Mouse (Mus musculus) spleen, adult 2 months (tissue): ENCODE measurements around the gene Hipk3. TPM values are rescaled to one million over a fixed set of nuclear protein-coding genes. Genes with fewer than 3 reads are reported as not detected.

Source experiments
- DNase-seq, 2 experiments: peaks; one replicate each; pipeline versions ENCODE4 v3.0.0 to v3.0.0-alpha.2; 2012 to 2021; ENCODE audit warnings: low spot score in 2 of 2, low read depth in 1 of 2
- H3K27ac ChIP-seq: fragments of 200-500 bp; 2 replicates; pipeline ENCODE4 v1.5.1; 2012; ENCODE audit warnings: low read length, inconsistent platforms; ENCODE audit not compliant: insufficient read depth
- H3K27me3 ChIP-seq: fragments of 200-500 bp; 2 replicates; pipeline ENCODE4 v1.6.1; 2012; ENCODE audit warnings: mild to moderate bottlenecking, moderate library complexity, low read length, inconsistent platforms; ENCODE audit not compliant: control insufficient read depth, insufficient read depth
- H3K36me3 ChIP-seq: fragments of 200-500 bp; 2 replicates; pipeline ENCODE4 v1.6.1; 2012; ENCODE audit warnings: mild to moderate bottlenecking, low read length, inconsistent platforms; ENCODE audit not compliant: control insufficient read depth, insufficient read depth
- H3K4me1 ChIP-seq: fragments of 200-500 bp; 2 replicates; pipeline ENCODE4 v1.6.1; 2011; ENCODE audit warnings: inconsistent platforms; ENCODE audit not compliant: control insufficient read depth, insufficient read depth, insufficient read length
- H3K4me3 ChIP-seq: fragments of 200-500 bp; 2 replicates; pipeline ENCODE4 v1.5.1; 2011; ENCODE audit warnings: mild to moderate bottlenecking, inconsistent platforms; ENCODE audit not compliant: insufficient read depth, insufficient read length; ENCODE audit errors: extremely low read depth
- CTCF ChIP-seq: fragments of 200-500 bp; IDR thresholded peaks from 2 replicates; pipeline ENCODE4 v1.5.1; 2011; ENCODE audit warnings: mild to moderate bottlenecking, inconsistent platforms; ENCODE audit not compliant: insufficient read depth, insufficient read length, insufficient replicate concordance; ENCODE audit errors: extremely low read depth
- POLR2A ChIP-seq: fragments of 200-500 bp; IDR thresholded peaks from 2 replicates; pipeline ENCODE4 v1.6.1; 2011; ENCODE audit warnings: low read depth, low read length, inconsistent platforms
- WGBS: fragments of 180-500 bp; shearing (Covaris S2); methylation state at CpG from one replicate; pipeline ENCODE4 v1.1.7; 2018; 5-methylcytosine and 5-hydroxymethylcytosine counted together
- polyA plus RNA-seq: library from polyadenylated mRNA; depleted of rRNA; stranded (reverse); fragments of >200 nt; gene quantifications from 2 replicates; pipeline ENCODE4 v1.2.3, GENCODE M21; 2012; rRNA removed

Hipk3 gene
- polyA plus RNA-seq, 1 experiment: 14.5 TPM

DNA sequence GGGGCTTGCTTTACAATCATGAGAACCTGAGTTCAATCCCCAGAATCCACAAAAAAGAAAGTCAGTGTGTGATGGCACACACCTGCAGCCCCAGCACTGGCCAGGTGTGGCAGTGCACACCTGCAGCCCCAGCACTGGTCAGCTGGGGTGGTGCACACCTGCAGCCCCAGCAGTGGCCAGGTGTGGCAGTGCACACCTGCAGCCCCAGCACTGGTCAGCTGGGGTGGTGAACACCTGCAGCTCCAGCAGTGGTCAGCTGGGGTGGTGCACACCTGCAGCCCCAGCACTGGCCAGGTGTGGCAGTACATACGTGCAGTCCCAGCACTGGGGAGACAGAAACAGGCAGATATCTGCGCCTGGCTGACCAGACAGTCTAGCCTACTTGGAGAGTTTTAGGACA, 116.3 kb downstream of the Hipk3 start:
- Histone ChIP-seq H3K27me3 (0 out of 2 replicates have a peak, but pooled peaks cover 2% of the 10 kb centered on the region), H3K36me3 (no peaks in the 10 kb centered on the region), H3K4me3 (no peak overlapping the region), H3K27ac (no peak overlapping the region), H3K4me1 (no peaks in the 10 kb centered on the region)
- WGBS: 65% methylated on average over 2 of the region's 2 CpGs
- TF ChIP-seq CTCF: no peak
- TF ChIP-seq POLR2A: no peak
- DNase-seq: no peak

Other genes with a start within 250 kb of the Hipk3 start
- 0.01 TPM in 1 of 2 replicates, not detected in the other for gene D430041D05Rik, start 83.4 kb downstream of the Hipk3 start, polyA plus RNA-seq
- 6.7 and 6.8 TPM in 2 replicates for gene Cstf3, start 96.1 kb upstream of the Hipk3 start, polyA plus RNA-seq
- 2.1 and 3.3 TPM in 2 replicates for gene Tcp11l1, start 217.7 kb upstream of the Hipk3 start, polyA plus RNA-seq
- not detected in 2 replicates for gene Pin1rt1, start 221.9 kb upstream of the Hipk3 start, polyA plus RNA-seq
- 0.99 and 1.2 TPM in 2 replicates for gene Depdc7, start 248.4 kb upstream of the Hipk3 start, polyA plus RNA-seq